Mouse (Mus musculus) embryonic facial prominence, embryonic 10.5 days (tissue): ENCODE data around the gene Hhatl. TPM values are rescaled to one million over a fixed set of nuclear protein-coding genes. Genes with fewer than 3 reads are reported as not detected.

Experiments
- DNase-seq: peaks from one replicate; pipeline ENCODE4 v3.0.0-alpha.2; 2017; ENCODE audit warnings: low spot score
- H3K27ac ChIP-seq: fragments of 300-500 bp; sonication (generic); replicated peaks from 2 replicates; pipeline ENCODE4 v1.5.1; 2016; ENCODE audit warnings: mild to moderate bottlenecking
- H3K27me3 ChIP-seq: fragments of 300-500 bp; sonication (generic); replicated peaks from 2 replicates; pipeline ENCODE4 v1.6.1; 2016; ENCODE audit warnings: low read depth, mild to moderate bottlenecking; ENCODE audit not compliant: poor library complexity, severe bottlenecking
- H3K36me3 ChIP-seq: fragments of 300-500 bp; sonication (generic); replicated peaks from 2 replicates; pipeline ENCODE4 v1.6.1; 2016; ENCODE audit warnings: mild to moderate bottlenecking, moderate library complexity
- H3K4me1 ChIP-seq: fragments of 300-500 bp; sonication (generic); 2 replicates; pipeline ENCODE4 v1.6.1; 2016
- H3K4me3 ChIP-seq: fragments of 300-500 bp; sonication (generic); 2 replicates; pipeline ENCODE4 v1.5.1; 2016; ENCODE audit warnings: mild to moderate bottlenecking, moderate library complexity
- H3K9me3 ChIP-seq: fragments of 300-500 bp; sonication (generic); 2 replicates; pipeline ENCODE4 v1.6.1; 2016; ENCODE audit warnings: mild to moderate bottlenecking
- WGBS: fragments of 180-500 bp; shearing (Covaris S2); methylation state at CpG from one replicate; pipeline ENCODE4 v1.1.7; 2016; 5-methylcytosine and 5-hydroxymethylcytosine counted together
- polyA plus RNA-seq: library from polyadenylated mRNA; unstranded; fragments of >200 nt; fragmentation: Nextera tagmentation; extraction: Ambion mirVana; gene quantifications from 2 replicates; pipeline ENCODE4 v1.2.1, GENCODE M21; 2016

Gene Hhatl
- polyA plus RNA-seq, 1 experiment from 2014 or later = not detected

DNA sequence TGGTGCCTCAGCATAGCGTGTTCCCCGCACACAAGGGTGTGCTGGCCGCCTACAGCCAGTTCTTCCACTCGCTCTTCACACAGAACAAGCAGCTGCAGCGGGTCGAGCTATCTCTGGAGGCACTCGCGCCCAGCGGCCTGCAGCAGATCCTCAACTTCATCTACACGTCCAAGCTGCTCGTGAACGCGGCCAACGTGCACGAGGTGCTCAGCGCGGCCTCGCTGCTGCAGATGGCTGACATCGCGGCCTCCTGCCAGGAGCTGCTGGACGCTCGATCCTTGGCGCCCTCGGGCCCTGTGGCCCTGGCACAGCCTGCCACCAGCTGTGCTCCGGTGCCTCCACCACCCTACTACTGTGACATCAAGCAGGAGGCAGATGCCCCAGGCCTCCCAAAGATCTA is 29.5 kb downstream of the Hhatl start:
- 93% methylated on average over 25 of the region's 25 CpGs for WGBS

DNA sequence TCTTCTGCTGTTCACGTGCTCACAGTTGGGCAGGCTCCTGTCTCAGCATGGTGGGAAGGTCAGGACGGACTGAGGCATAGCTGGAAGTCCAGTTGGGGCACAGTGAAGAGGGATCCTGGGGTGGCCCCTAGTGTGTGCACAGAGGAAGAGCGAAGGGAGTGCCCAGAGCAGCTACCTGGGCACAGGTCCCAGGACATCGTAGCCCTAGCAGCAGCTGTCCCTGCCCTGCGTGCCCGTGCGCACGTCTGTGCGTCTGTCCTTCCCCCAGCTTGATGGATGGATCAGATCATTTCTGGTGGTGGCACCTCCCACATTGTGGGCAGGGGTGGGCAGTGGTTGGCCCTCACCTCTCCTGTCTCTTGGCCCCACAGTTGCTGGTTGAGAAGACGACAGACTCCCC is 30.1 kb downstream of the Hhatl start:
- H3K4me3 ChIP-seq = 0 out of 2 replicates have a peak overlapping the region, but pooled peaks have one; percentile 82
- 0 out of 2 replicates have a peak overlapping the region, but pooled peaks have one; percentile 97 for H3K27ac ChIP-seq
- H3K9me3 ChIP-seq = no peaks in the 10 kb centered on the region
- H3K27me3 ChIP-seq = no peaks in the 10 kb centered on the region
- peaks cover 58% of the 10 kb centered on the region for H3K36me3 ChIP-seq
- DNase-seq = no peak
- WGBS = 90% methylated on average over 10 of the region's 10 CpGs
- H3K4me1 ChIP-seq = peaks cover 57% of the 10 kb centered on the region

More for the DNA sequence above, 29.5 kb downstream of the Hhatl start:
- Histone ChIP-seq H3K4me3 (no peak overlapping the region), H3K9me3 (no peaks in the 10 kb centered on the region), H3K27ac (0 out of 2 replicates have a peak overlapping the region, but pooled peaks have one; percentile 24), H3K4me1 (peaks cover 52% of the 10 kb centered on the region), H3K36me3 (peaks cover 63% of the 10 kb centered on the region), H3K27me3 (no peaks in the 10 kb centered on the region)
- no peak for DNase-seq

DNA sequence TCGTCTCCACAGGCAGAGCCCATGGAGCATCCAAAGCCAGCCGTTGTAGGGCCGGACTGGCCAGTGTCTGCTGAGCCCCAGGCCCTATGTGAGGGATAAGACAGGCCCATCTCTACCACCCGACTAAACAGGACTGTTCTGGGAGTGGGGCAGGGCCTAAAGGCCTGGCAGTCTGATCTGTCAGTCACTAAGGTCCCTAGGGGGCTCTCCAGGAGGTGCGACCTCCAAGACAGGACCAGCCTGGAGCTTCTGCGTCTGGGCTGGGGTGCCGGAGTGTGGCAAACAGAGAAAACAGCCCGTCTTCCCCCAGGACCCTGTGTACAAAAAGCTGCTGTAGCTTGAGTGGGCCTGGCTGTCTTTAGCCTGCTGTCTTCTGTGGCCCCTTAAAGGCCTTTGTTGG is 30.5 kb downstream of the Hhatl start:
- Histone ChIP-seq H3K27me3 (no peaks in the 10 kb centered on the region), H3K4me3 (peak overlapping the region; percentile 82; the same call in 1 of the 2 replicates), H3K27ac (peak overlapping the region; percentile 97), H3K9me3 (no peaks in the 10 kb centered on the region), H3K36me3 (peaks cover 56% of the 10 kb centered on the region), H3K4me1 (peaks cover 57% of the 10 kb centered on the region)
- 66% methylated on average over 8 of the region's 8 CpGs for WGBS
- DNase-seq = no peak

GRCm38 (mm10) chr9:121761091-121761665 is 31.1 kb downstream of the Hhatl start:
- Histone ChIP-seq H3K4me1 (peaks cover 57% of the 10 kb centered on the region), H3K27me3 (no peaks in the 10 kb centered on the region), H3K9me3 (no peaks in the 10 kb centered on the region), H3K4me3 (peak overlapping the region; percentile 82), H3K36me3 (peaks cover 56% of the 10 kb centered on the region), H3K27ac (peak overlapping the region; percentile 97)
- WGBS = 69% methylated on average over 10 of the region's 10 CpGs
- DNase-seq = no peak

GRCm38 (mm10) chr9:121760271-121761090 is 31.8 kb downstream of the Hhatl start:
- WGBS = 2% methylated on average over 43 of the region's 43 CpGs
- H3K9me3 ChIP-seq = no peaks in the 10 kb centered on the region
- H3K27me3 ChIP-seq = no peaks in the 10 kb centered on the region
- DNase-seq = peak; percentile 93
- H3K4me1 ChIP-seq = peaks cover 57% of the 10 kb centered on the region
- H3K27ac ChIP-seq = peak overlapping the region; percentile 97
- peaks cover 56% of the 10 kb centered on the region for H3K36me3 ChIP-seq
- H3K4me3 ChIP-seq = peak overlapping the region; percentile 82

GRCm38 (mm10) chr9:121759091-121760081 is 32.9 kb downstream of the Hhatl start, which contains the start of gene Zfp651:
Zfp651 (plus strand) TSS chr9:121759330.
- peaks cover 57% of the 10 kb centered on the region for H3K4me1 ChIP-seq
- peak within 1 kb of the TSS; percentile 97 for H3K27ac ChIP-seq
- under 1% methylated on average over 97 of the region's 97 CpGs for WGBS
- H3K27me3 ChIP-seq = no peaks in the 10 kb centered on the region
- peak; percentile 85 for DNase-seq
- no peaks in the 10 kb centered on the region for H3K9me3 ChIP-seq
- peaks cover 56% of the 10 kb centered on the region for H3K36me3 ChIP-seq
- peak within 1 kb of the TSS; percentile 82 for H3K4me3 ChIP-seq

DNA sequence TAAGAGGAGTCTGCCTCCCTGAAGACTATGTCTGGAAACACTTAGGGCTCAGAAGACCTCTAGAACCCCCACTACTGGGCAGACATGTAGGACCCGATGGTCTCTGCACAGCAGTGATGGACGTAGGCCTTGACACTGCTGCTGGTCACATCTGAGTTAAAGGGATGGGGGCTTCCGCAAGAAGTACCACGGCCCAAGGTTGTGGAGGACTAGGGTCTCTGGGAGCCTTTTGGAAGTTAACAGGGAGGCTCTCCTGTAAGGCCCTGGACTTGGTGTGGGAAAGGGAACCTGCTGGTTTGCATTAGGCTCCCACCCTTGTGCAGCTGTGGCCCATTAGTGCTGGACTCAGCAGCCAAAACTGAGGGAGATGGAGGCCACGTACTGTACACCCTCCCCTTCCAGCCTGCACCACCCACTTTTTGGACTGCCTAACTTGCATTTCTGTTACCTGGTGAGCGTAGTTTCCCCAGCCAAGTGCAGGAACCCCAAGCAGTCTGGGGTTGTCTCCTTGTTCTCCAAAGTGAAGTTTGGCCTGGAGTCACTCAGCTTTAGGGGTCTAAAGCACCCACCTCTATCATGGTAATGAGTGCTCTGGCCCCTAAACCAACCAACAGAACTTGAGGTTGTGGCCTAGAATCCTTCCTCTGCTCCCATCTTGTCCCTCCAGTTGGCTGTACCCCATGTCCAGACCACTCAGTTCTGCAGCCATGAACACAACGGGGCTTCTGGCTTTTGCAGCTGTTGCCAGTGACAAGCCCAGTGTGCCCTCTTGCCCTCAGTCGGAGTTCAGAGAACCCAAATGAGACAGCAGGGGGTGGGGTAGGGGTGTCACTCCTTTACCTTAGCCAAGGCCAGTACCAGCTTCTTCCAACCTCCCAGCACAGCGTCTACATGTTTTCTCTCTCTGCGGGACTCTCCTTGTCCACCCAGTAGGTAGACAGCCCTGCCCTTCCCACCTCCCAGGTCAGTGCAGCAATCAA is 34.2 kb downstream of the Hhatl start:
- 42% methylated on average over 10 of the region's 10 CpGs for WGBS
- Histone ChIP-seq H3K4me1 (peaks cover 55% of the 10 kb centered on the region), H3K27ac (peak overlapping the region; percentile 35; the same call in 1 of the 2 replicates), H3K36me3 (peaks cover 56% of the 10 kb centered on the region), H3K4me3 (peak overlapping the region; percentile 82), H3K27me3 (no peaks in the 10 kb centered on the region), H3K9me3 (no peaks in the 10 kb centered on the region)
- peak; percentile 72 for DNase-seq

DNA sequence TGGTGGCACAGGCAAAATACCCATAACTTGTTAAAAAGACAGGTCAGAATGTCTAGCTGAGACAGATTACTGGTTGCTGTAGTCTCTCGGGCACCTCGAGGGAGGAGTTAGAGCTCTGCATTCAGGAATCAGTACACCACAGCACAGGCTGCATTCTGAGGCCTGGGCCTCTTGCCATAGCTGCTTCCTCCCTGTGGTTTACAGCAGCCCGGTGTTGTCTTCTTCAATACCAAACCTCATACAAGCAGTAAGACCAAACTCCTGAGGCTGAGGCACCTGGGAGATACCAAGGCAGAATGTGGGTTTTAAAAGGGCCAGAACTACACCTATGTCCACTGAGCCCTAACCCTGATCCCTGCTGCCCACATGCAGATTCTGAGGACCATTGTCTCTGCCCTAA is 34.9 kb downstream of the Hhatl start:
- 72% methylated on average over 3 of the region's 3 CpGs for WGBS
- Histone ChIP-seq H3K36me3 (peaks cover 56% of the 10 kb centered on the region), H3K27ac (peak overlapping the region; percentile 35; the same call in 1 of the 2 replicates)

DNA sequence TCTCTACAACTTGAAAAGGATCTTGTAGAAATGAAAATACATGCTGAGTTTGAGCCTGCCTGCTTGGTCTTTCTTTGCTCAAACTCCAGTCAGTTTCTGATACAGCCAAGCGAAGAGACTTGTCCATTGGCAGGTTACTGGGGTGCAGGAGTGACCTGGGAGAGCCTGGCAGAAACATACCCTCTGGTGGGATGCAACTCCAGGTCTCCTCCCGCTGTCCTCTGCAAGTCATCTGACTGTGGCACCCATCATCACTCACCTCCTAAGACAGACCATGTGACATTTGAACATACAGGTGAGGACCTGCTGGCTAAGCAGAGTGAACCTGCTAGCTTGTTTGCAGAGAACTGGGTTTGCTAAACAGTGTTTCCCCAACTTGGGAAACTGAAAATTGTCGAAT is 35.5 kb downstream of the Hhatl start:
- DNase-seq = no peak
- peaks cover 56% of the 10 kb centered on the region for H3K36me3 ChIP-seq
- no peak overlapping the region for H3K4me3 ChIP-seq
- H3K9me3 ChIP-seq = no peaks in the 10 kb centered on the region
- no peak overlapping the region for H3K27ac ChIP-seq
- 85% methylated on average over 3 of the region's 3 CpGs for WGBS
- peaks cover 42% of the 10 kb centered on the region for H3K4me1 ChIP-seq
- no peaks in the 10 kb centered on the region for H3K27me3 ChIP-seq

More for the DNA sequence above, 34.9 kb downstream of the Hhatl start:
- Histone ChIP-seq H3K4me3 (peak overlapping the region; percentile 82; the same call in 1 of the 2 replicates), H3K4me1 (peaks cover 48% of the 10 kb centered on the region), H3K27me3 (no peaks in the 10 kb centered on the region), H3K9me3 (no peaks in the 10 kb centered on the region)
- peak; percentile 32 for DNase-seq

GRCm38 (mm10) chr9:121754624-121755023 is 37.7 kb downstream of the Hhatl start:
- H3K4me3 ChIP-seq = no peak overlapping the region
- peaks cover 74% of the 10 kb centered on the region for H3K36me3 ChIP-seq
- no peaks in the 10 kb centered on the region for H3K27me3 ChIP-seq
- H3K4me1 ChIP-seq = peaks cover 24% of the 10 kb centered on the region
- no peak for DNase-seq
- WGBS = 94% methylated on average over 3 of the region's 3 CpGs
- H3K9me3 ChIP-seq = no peaks in the 10 kb centered on the region
- H3K27ac ChIP-seq = no peak overlapping the region

GRCm38 (mm10) chr9:121752774-121753173 is 39.5 kb downstream of the Hhatl start:
- Histone ChIP-seq H3K4me3 (no peak overlapping the region), H3K9me3 (no peaks in the 10 kb centered on the region), H3K4me1 (peaks cover 5% of the 10 kb centered on the region), H3K27ac (no peak overlapping the region), H3K36me3 (peaks cover 93% of the 10 kb centered on the region), H3K27me3 (no peaks in the 10 kb centered on the region)
- 95% methylated on average over 9 of the region's 9 CpGs for WGBS
- DNase-seq = no peak
